Mouse (Mus musculus) right cerebral cortex, postnatal 36 days (tissue): Measurements from ENCODE around the gene Icosl.
"Not testable (repeated sequence)": the region's sequence is repeated elsewhere in the genome, so short reads cannot be mapped to it uniquely, and the experiment has no call there.

Experiments used
- DNase-seq, 2 experiments: peaks; one replicate each; pipeline ENCODE4 v3.0.0; 2022; ENCODE audit warnings: low spot score in 2 of 2, mixed read lengths in 1 of 2

Gene Icosl

DNA sequence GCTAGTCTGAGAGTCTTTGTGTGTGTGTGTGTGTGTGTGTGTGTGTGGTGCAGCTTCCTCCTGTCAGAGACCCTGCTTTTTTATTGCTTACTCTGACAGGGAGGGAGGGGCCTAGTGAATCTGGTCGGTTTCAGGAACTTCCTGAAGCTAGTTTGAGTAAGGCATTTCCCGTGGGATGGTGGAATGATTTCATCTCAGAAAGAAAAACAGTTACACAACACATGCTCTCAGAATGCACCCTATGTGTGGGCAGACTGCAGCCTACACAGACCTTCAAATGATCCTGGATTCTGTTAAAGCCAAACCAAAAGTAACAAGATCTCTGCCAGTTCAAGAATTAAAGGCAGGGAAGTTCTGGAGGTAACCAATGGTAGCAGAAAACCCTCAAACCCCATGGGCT lies 46.1 kb downstream of the Icosl start:
- DNase-seq = no peak

DNA sequence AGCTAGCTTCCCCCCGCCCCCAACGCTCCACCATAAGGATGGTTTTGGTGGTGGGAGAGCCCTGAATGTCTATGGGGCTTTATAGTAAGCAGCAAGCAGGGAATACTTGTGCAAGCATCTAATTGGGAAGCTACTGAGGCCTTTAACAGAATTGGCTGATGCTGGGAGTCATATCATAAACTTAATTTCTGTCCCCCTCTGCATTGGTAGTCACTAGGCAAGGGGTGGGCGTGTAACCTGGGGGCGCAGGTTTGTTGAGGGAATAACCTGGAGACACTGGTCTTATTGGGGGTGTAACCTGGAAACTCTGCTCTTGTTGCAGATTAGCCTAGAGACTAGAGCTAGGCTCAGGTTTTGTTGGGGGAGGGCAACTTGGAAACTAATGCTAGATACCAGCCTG lies 50.3 kb downstream of the Icosl start:
- no peak for DNase-seq

DNA sequence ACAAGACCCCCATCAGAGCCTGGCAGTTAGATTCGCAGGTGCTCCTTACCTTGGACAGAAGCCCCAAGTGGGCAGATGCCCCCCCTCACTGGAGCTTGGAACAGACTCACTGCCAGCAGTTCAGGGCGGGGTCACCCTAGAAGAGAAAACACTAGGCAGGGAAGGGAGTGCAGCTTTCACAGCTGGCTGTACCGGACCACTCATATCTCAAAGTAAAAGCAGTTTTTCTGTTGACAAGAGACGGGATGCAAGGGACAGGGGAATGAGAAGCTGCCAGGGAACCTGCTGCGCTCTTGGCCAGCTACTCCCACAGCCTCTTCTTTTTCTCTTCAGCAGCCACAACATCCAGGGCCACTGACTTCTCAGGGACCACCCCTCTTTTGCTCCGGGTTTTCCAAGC lies 55.0 kb downstream of the Icosl start:
- not testable (repeated sequence) for DNase-seq

DNA sequence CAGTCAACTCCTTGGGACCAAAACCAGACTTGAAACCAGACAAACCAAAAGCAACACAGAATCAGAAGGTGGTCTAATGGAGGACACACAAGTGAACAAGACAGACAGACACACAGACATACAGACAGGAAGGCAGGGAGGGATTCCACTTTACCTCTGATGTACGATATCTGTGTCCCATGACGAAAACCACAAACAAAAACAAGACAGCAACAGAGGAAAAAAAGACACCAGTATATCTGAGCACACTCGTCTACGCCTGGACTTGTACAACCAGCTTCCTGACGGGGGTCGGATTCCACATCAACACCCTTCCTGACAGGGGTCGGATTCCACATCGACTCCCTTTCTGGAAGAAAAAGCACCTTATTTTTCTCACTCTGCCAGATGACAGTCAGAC lies 56.0 kb downstream of the Icosl start:
- not testable (repeated sequence) for DNase-seq

DNA sequence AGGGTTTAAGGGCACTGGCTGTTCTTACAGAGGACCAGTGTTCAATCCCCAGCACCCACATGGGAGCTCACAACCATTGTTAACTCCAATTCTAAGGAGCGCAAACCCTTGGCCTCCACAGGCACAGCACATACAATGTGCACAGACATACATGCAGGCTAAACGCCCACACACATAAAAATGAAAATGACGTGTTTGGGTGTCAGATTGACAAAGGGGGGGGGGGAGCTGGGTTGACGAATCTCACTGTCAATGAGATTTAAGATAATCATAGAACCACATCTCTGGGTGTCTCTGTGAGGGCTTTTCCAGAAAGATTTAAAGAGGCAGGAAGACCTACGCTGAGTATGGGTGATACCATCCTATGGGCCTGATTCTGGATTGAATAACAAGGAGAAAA lies 57.2 kb downstream of the Icosl start:
- DNase-seq = no peak

DNA sequence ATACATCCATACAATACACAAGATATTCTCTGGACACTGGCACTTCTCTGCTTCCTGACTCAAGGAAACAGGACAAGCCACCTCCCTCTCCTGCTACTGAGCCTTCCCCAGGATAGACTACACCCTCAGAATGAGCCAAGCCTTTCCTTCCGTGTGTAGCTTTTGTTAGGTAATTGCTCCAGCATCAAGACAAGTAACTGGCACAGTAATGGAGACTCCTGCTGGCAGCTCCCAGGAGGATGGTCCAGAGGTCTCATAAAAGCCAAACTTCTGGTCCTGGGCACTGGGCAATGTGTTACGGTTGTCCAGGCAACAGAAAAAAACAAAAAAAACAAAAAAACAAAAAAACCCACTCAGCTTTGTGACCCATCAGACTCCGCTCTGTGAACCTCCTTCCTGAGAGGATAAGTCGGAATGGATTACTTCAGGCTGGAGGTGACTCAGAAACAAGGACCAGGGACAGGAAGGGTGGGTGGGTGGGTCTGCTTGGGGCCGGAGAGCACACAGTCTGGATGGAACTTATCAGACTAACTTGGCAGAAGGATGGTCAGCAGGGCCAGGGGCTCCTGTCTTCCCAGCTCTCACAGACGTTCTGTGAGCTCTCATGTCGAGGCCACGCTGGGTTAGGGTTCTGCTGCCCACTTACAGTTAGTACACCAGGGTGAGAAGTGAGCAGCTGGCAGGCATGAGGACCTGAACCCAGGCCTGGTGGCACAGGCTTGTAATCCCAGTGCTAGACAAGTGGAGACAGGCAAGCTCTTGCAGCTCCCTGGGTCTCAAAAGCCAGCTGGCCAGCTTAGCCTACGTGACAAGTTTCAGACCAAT lies 58.2 kb downstream of the Icosl start:
- DNase-seq = no peak

DNA sequence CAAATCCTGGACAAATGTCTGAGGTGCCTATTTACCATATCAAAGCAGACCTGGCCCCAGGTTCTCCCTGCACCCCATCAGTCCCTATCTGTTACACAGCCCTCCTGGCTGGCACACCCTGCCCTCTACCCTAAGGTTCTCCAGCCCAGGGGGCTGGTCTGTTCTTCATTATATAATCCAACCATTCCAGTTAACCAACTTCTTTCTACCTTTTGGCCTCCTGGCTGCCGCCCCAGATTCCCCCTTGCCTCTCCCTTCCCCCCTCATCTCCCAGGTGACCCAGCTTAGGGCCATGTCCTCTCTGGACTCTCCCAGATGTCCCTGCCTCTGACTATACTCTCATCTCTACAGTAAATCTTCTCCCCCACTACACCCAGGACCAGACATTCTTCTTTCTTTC lies 58.8 kb downstream of the Icosl start:
- DNase-seq = no peak

DNA sequence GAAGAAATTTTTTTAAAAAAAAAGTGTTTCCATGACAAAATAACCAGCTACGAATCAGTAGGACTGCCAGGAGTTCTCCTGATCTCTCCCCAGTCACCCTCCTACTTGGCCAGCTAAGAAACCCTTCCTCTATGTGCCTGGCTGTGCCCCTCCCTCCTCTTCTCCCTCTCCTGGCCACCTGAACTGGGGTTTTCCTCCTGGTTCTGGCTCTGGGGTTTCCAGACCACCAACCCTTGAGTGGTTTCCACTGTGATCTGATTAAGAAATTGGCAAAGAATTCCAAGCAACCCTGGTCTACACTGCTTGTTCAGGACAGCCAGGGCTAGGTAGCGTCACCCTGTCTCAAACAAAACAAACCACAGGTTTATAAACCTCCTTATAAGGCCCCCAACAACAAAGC lies 59.5 kb downstream of the Icosl start:
- no peak for DNase-seq

DNA sequence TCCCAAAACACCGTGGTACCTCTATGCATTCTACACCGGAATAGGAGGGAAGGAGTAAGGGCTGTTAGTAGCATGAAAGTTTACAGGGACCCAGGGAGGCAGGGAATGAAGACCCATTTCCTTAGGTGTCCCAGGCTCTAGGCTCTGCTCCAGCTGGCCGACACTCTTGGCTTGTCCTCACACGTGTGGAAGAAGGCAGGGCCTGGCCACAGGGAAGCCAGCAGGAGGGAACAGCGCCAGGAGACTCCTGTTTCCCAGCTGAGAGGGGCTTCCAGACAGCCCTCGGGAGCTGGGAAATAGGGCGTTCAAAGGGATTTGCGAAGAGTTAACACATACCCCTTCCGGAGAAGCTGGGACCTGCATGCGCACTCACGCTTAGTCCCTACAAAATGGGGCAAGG lies 60.3 kb downstream of the Icosl start:
- no peak for DNase-seq

DNA sequence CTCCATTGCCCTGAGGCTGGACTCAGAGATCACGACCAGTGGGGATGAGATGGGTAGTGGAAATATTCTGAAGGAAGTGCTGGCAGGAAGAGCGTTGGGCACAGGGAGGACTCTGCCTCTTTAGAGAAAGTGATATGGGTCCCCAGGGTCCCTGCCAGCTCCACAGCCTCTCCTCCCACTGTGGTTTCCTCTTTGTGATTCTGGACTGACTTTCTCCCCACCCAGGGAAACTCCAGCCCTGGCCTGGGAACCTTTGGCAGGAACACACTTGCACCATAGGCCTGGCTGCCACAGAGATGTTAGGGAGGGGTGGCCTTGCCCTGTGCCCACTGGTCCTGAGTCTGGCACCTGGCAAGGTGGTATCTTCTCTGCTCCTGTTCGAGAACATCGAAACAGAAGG lies 60.9 kb downstream of the Icosl start:
- DNase-seq = no peak
